Mouse (Mus musculus): Measurements from ENCODE around the gene Pkd1.

GRCm38 (mm10) chr17:24531064-24531463, 18.6 kb upstream of the Pkd1 start:
- no peak for TF ChIP-seq CTCF (IDR thresholded peaks at IDR 0.05)
- TF ChIP-seq EP300 (IDR thresholded peaks at IDR 0.05) = no peak
